Comparison of ENCODE assay signal across 21 mouse cellular contexts in genomic region chr3:138864166-138864648, GRCm38 (mm10).
DNase-seq lines count a peak whose midpoint lies in the region; ATAC-seq lines count a peak whose summit lies in the region.
"Had no signal": no experiment of that assay in that cellular context is flagged by ENCODE, and none has a peak within 500 bp of the region (broad histone marks: within the 10 kb centered on the region; RNA-seq: fewer than 3 reads in every experiment).

No protein-coding gene starts in this region.

- H3K27ac ChIP-seq in embryonic facial prominence, embryonic 11.5 days (replicated peaks; ENCODE audit: low read depth, low read length), result no peak overlapping the region
- no peak overlapping the region; the same call in 1 of the 2 replicates for H3K27ac ChIP-seq in embryonic facial prominence, embryonic 10.5 days (replicated peaks)
- H3K27ac ChIP-seq in limb, embryonic 13.5 days, result no peak overlapping the region; the same call in 1 of the 2 replicates
- no peak overlapping the region for H3K27ac ChIP-seq in forebrain, embryonic 10.5 days
- no peak overlapping the region for H3K27ac ChIP-seq in liver, embryonic 11.5 days (ENCODE audit: low read depth, low read length)
- H3K27ac ChIP-seq: hindbrain, embryonic 15.5 days; midbrain, embryonic 10.5 days; neural tube, embryonic 15.5 days; stomach, embryonic 15.5 days had no signal

- 61% methylated on average over 12 of the region's 12 CpGs for WGBS in embryonic facial prominence, embryonic 11.5 days
- WGBS in embryonic facial prominence, embryonic 10.5 days, result 69% methylated on average over 12 of the region's 12 CpGs
- 42% methylated on average over 12 of the region's 12 CpGs for WGBS in limb, embryonic 13.5 days
- 78% methylated on average over 12 of the region's 12 CpGs for WGBS in forebrain, embryonic 10.5 days
- 82% methylated on average over 12 of the region's 12 CpGs for WGBS in liver, embryonic 11.5 days

- DNase-seq in embryonic facial prominence, embryonic 11.5 days (ENCODE audit: low spot score), result peak; percentile 65
- no peak for DNase-seq in embryonic facial prominence, embryonic 10.5 days (ENCODE audit: low spot score)
- peak; percentile 71 for DNase-seq in 3T3-L1 (ENCODE audit: low read depth, low spot score)
- peak; percentile 5 for DNase-seq in adipocyte (ENCODE audit: low spot score)
- DNase-seq in MN1 (ENCODE audit: low spot score), result no peak
- DNase-seq in forebrain, embryonic 10.5 days (ENCODE audit: extremely low spot score, low spot score), result no peak
- no peak for DNase-seq in liver, embryonic 11.5 days (ENCODE audit: low spot score)
- DNase-seq: forebrain, postnatal 0 days; gastrocnemius, postnatal 10 days; heart, postnatal 14 days; kidney, adult 18-20 months; kidney, postnatal 25 days; layer of hippocampus, postnatal 36 days; lung, adult 18-20 months; thymus, postnatal 25 days had no signal

- H3K9ac ChIP-seq in embryonic facial prominence, embryonic 11.5 days (replicated peaks; ENCODE audit: low read length), result no peak overlapping the region
- no peak overlapping the region for H3K9ac ChIP-seq in limb, embryonic 13.5 days
- H3K9ac ChIP-seq in liver, embryonic 11.5 days (ENCODE audit: low read depth, low read length), result no peak overlapping the region
- H3K9ac ChIP-seq: forebrain, postnatal 0 days; hindbrain, embryonic 15.5 days; neural tube, embryonic 15.5 days; stomach, embryonic 15.5 days had no signal

- ATAC-seq in embryonic facial prominence, embryonic 11.5 days (replicated peaks; ENCODE audit: insufficient number of reproducible peaks, low FRiP score, low TSS enrichment, low read depth), result no peak
- peak; percentile 67; the same call in 1 of the 2 replicates for ATAC-seq in limb, embryonic 13.5 days (ENCODE audit: low FRiP score, low read depth)
- no peak for ATAC-seq in liver, embryonic 11.5 days (replicated peaks; ENCODE audit: low FRiP score)
- ATAC-seq: forebrain, postnatal 0 days had no signal

- H3K27me3 ChIP-seq in embryonic facial prominence, embryonic 11.5 days (ENCODE audit: control insufficient read depth, insufficient read depth, low read length), result no peaks in the 10 kb centered on the region
- no peaks in the 10 kb centered on the region for H3K27me3 ChIP-seq in embryonic facial prominence, embryonic 10.5 days (replicated peaks; ENCODE audit: low read depth, poor library complexity, severe bottlenecking)
- H3K27me3 ChIP-seq in limb, embryonic 13.5 days, result no peaks in the 10 kb centered on the region
- H3K27me3 ChIP-seq in forebrain, embryonic 10.5 days (ENCODE audit: poor library complexity, severe bottlenecking), result no peaks in the 10 kb centered on the region
- no peaks in the 10 kb centered on the region for H3K27me3 ChIP-seq in liver, embryonic 11.5 days (replicated peaks; ENCODE audit: control insufficient read depth, insufficient read depth, low read length)
- H3K27me3 ChIP-seq: hindbrain, embryonic 15.5 days; neural tube, embryonic 15.5 days; stomach, embryonic 15.5 days had no signal

- H3K4me2 ChIP-seq in embryonic facial prominence, embryonic 11.5 days (ENCODE audit: low read depth, low read length), result no peak overlapping the region
- H3K4me2 ChIP-seq in limb, embryonic 13.5 days (replicated peaks), result peak overlapping the region; percentile 23
- no peak overlapping the region for H3K4me2 ChIP-seq in liver, embryonic 11.5 days
- H3K4me2 ChIP-seq: hindbrain, embryonic 15.5 days; neural tube, embryonic 15.5 days; stomach, embryonic 15.5 days had no signal

- H3K9me3 ChIP-seq in embryonic facial prominence, embryonic 11.5 days (replicated peaks; ENCODE audit: control insufficient read depth, low read length), result no peaks in the 10 kb centered on the region
- H3K9me3 ChIP-seq in embryonic facial prominence, embryonic 10.5 days, result no peaks in the 10 kb centered on the region
- H3K9me3 ChIP-seq in limb, embryonic 13.5 days, result no peaks in the 10 kb centered on the region
- peaks cover 4% of the 10 kb centered on the region; the same call in 1 of the 2 replicates for H3K9me3 ChIP-seq in forebrain, embryonic 10.5 days
- no peaks in the 10 kb centered on the region for H3K9me3 ChIP-seq in liver, embryonic 11.5 days (ENCODE audit: control insufficient read depth, low read length)
- H3K9me3 ChIP-seq: hindbrain, embryonic 15.5 days; midbrain, embryonic 10.5 days; neural tube, embryonic 15.5 days; stomach, embryonic 15.5 days had no signal

- no peaks in the 10 kb centered on the region for H3K36me3 ChIP-seq in embryonic facial prominence, embryonic 11.5 days (replicated peaks; ENCODE audit: control insufficient read depth, insufficient read depth, low read depth, low read length)
- H3K36me3 ChIP-seq in embryonic facial prominence, embryonic 10.5 days (replicated peaks), result no peaks in the 10 kb centered on the region; the same call in 1 of the 2 replicates
- H3K36me3 ChIP-seq in limb, embryonic 13.5 days, result peaks cover under 1% of the 10 kb centered on the region
- no peaks in the 10 kb centered on the region for H3K36me3 ChIP-seq in forebrain, embryonic 10.5 days (replicated peaks)
- no peaks in the 10 kb centered on the region for H3K36me3 ChIP-seq in liver, embryonic 11.5 days (ENCODE audit: control insufficient read depth, insufficient read depth, low read length)
- H3K36me3 ChIP-seq: hindbrain, embryonic 15.5 days; midbrain, embryonic 10.5 days; neural tube, embryonic 15.5 days; stomach, embryonic 15.5 days had no signal

- no peaks in the 10 kb centered on the region; the same call in 1 of the 2 replicates for H3K4me1 ChIP-seq in embryonic facial prominence, embryonic 11.5 days (ENCODE audit: control insufficient read depth, insufficient read depth, low read length)
- H3K4me1 ChIP-seq in embryonic facial prominence, embryonic 10.5 days, result peaks cover 36% of the 10 kb centered on the region
- peaks cover 38% of the 10 kb centered on the region for H3K4me1 ChIP-seq in limb, embryonic 13.5 days
- peaks cover 29% of the 10 kb centered on the region for H3K4me1 ChIP-seq in forebrain, embryonic 10.5 days
- no peaks in the 10 kb centered on the region for H3K4me1 ChIP-seq in liver, embryonic 11.5 days (replicated peaks; ENCODE audit: control insufficient read depth, insufficient read depth, low read length)

- no peak overlapping the region for H3K4me3 ChIP-seq in embryonic facial prominence, embryonic 11.5 days (ENCODE audit: low read depth, low read length)
- H3K4me3 ChIP-seq in embryonic facial prominence, embryonic 10.5 days, result no peak overlapping the region
- H3K4me3 ChIP-seq in limb, embryonic 13.5 days, result no peak overlapping the region
- H3K4me3 ChIP-seq in forebrain, embryonic 10.5 days, result no peak overlapping the region
- H3K4me3 ChIP-seq in liver, embryonic 11.5 days (ENCODE audit: low read depth, low read length), result no peak overlapping the region
- H3K4me3 ChIP-seq: erythroblast, embryonic 14.5 days; hindbrain, embryonic 15.5 days; midbrain, embryonic 10.5 days; neural tube, embryonic 15.5 days; stomach, embryonic 15.5 days had no signal

Comparison
In these comparisons a context has a peak if more than half of its experiments do, and no peak if none do; other contexts are left out.
1. DNase-seq: peak in embryonic facial prominence, embryonic 11.5 days (single experiment), 3T3-L1 (single experiment) and adipocyte (single experiment); none in embryonic facial prominence, embryonic 10.5 days (single experiment), MN1 (single experiment), forebrain, embryonic 10.5 days (single experiment) and liver, embryonic 11.5 days (single experiment).